Mouse (Mus musculus): ENCODE data around the gene Negr1.

DNA sequence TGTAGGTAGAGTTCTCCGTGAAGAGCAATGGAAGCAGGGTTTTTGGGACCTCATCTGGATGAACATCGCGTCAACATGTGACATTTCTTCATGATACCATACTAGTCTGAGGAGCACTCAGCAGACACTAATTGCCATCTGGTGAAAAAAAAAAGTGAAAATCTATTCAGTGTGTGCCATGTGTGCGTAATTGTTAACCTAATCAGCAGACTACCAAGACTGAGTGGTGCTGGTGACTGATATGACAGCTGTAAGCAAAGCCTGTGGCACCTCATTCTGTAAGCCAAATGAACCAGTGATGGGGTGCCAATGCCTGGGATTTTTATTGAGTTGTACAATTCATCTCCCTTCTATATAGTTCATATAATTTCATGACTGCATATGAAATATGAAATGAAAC, 29.0 kb downstream of the Negr1 start:
- TF ChIP-seq CTCF (conservative IDR thresholded peaks at IDR 0.05; ENCODE audit: insufficient read depth, insufficient read length, low read depth, low read length) (no peak), POLR2A (IDR thresholded peaks at IDR 0.05; ENCODE audit: low read depth, low read length) (no peak)

All from kidney, adult 2 months (tissue).